In the genomic region with DNA sequence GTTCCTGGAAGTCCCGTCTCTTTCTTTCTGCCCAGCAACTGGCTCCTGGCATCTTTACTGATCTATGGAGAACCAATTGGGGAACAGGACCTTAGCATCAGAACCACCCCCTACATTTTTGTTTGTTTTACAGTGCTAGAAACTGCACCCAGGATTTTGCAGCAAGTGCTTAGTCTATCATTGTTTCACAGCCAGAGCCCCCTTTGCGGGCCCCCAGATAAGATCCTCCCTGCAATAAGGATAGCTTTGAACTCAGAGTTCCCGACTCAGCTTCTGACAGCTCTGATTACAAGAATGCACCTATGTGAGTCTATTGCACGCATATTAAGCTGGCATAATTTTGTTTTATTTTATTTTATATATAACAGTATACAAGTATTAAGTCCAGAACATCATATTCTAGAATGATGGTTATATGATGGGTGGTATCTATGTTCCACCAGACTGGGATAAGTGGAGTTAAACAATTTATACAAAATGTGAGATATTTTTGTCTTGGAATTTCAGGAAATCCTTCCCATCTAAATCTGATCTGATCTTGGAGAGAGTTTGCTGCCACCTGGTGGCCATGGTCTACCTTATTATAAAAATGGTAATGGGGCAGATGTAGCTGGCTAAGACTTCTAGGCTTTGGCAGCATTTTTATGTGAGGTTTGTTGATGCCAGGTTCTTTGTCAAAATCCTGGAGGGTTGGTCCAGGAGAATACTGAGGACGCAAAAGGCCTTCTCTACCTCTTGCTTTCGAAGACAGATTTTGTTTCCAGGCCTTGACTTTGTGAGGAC, we compare ENCODE assay signal across 7 mouse cellular contexts. TPM values are rescaled to one million over a fixed set of nuclear protein-coding genes. Genes with fewer than 3 reads are reported as not detected.
DNase-seq lines count a peak whose midpoint lies in the region; ATAC-seq and TF ChIP-seq lines count a peak whose summit lies in the region.

No protein-coding gene starts in this region.

- peak; percentile 90 for DNase-seq in adrenal gland, postnatal 10 days
- DNase-seq in embryo, embryonic 10.5 days (ENCODE audit: low spot score): peak; percentile 86
- DNase-seq in gastrocnemius, postnatal 14 days: peak; percentile 76
- DNase-seq in kidney, adult 2 months: peak; percentile 78
- peak; percentile 75 for DNase-seq in limb, embryonic 10.5 days (ENCODE audit: low spot score)
- peak; percentile 14 to 55 for DNase-seq in spleen, adult 2 months (ENCODE audit: low read depth in 1 of 2, low spot score in 2 of 2)

- no peaks in the 10 kb centered on the region for H3K9me3 ChIP-seq in limb, embryonic 10.5 days (replicated peaks)
- H3K9me3 ChIP-seq in midbrain, embryonic 12.5 days: no peaks in the 10 kb centered on the region

- H3K4me3 ChIP-seq in kidney, adult 2 months (ENCODE audit: insufficient read depth, low read depth, low read length): no peak overlapping the region
- H3K4me3 ChIP-seq in limb, embryonic 10.5 days: no peak overlapping the region
- no peak overlapping the region for H3K4me3 ChIP-seq in midbrain, embryonic 12.5 days
- H3K4me3 ChIP-seq in spleen, adult 2 months (ENCODE audit: extremely low read depth, insufficient read depth, insufficient read length): no peak overlapping the region

- peak overlapping the region; percentile 11; the same call in 1 of the 2 replicates for H3K27ac ChIP-seq in kidney, adult 2 months (ENCODE audit: insufficient read depth, low read depth, low read length)
- H3K27ac ChIP-seq in limb, embryonic 10.5 days: no peak overlapping the region
- H3K27ac ChIP-seq in midbrain, embryonic 12.5 days (replicated peaks): peak overlapping the region; percentile 73
- H3K27ac ChIP-seq in spleen, adult 2 months (ENCODE audit: insufficient read depth, low read length): no peak overlapping the region

- H3K4me2 ChIP-seq in midbrain, embryonic 12.5 days (replicated peaks): no peak overlapping the region

- peaks cover 3% of the 10 kb centered on the region; the same call in 1 of the 2 replicates for H3K4me1 ChIP-seq in kidney, adult 2 months (ENCODE audit: control insufficient read depth, insufficient read depth, low read length)
- no peaks in the 10 kb centered on the region for H3K4me1 ChIP-seq in limb, embryonic 10.5 days
- peaks cover 4% of the 10 kb centered on the region; the same call in 1 of the 2 replicates for H3K4me1 ChIP-seq in midbrain, embryonic 12.5 days
- no peaks in the 10 kb centered on the region for H3K4me1 ChIP-seq in spleen, adult 2 months (ENCODE audit: control insufficient read depth, insufficient read depth, insufficient read length)

- intact Hi-C loops in gastrocnemius, postnatal 14 days (cut with DNase I; ENCODE audit: low total_unique reads): loop anchor here (5.0 kb wide), 1 partner anchor 39 kb away; no protein-coding TSS in a partner anchor

- WGBS in kidney, adult 2 months: 55% methylated on average over 6 of the region's 6 CpGs
- 76% methylated on average over 6 of the region's 6 CpGs for WGBS in limb, embryonic 10.5 days
- 72% methylated on average over 6 of the region's 6 CpGs for WGBS in midbrain, embryonic 12.5 days
- 78% methylated on average over 6 of the region's 6 CpGs for WGBS in spleen, adult 2 months

- H3K27me3 ChIP-seq in kidney, adult 2 months (replicated peaks; ENCODE audit: control insufficient read depth, insufficient read depth, low read length): no peaks in the 10 kb centered on the region
- no peaks in the 10 kb centered on the region for H3K27me3 ChIP-seq in limb, embryonic 10.5 days (ENCODE audit: low read depth, poor library complexity, severe bottlenecking)
- no peaks in the 10 kb centered on the region for H3K27me3 ChIP-seq in midbrain, embryonic 12.5 days
- H3K27me3 ChIP-seq in spleen, adult 2 months (ENCODE audit: control insufficient read depth, insufficient read depth, low read length): no peaks in the 10 kb centered on the region

- H3K36me3 ChIP-seq in kidney, adult 2 months (ENCODE audit: control insufficient read depth, insufficient read depth, low read length): no peaks in the 10 kb centered on the region
- peaks cover 40% of the 10 kb centered on the region for H3K36me3 ChIP-seq in limb, embryonic 10.5 days
- peaks cover 20% of the 10 kb centered on the region; the same call in 1 of the 2 replicates for H3K36me3 ChIP-seq in midbrain, embryonic 12.5 days
- no peaks in the 10 kb centered on the region for H3K36me3 ChIP-seq in spleen, adult 2 months (ENCODE audit: control insufficient read depth, insufficient read depth, low read length)

- H3K9ac ChIP-seq in midbrain, embryonic 12.5 days (replicated peaks): no peak overlapping the region

- no peak for TF ChIP-seq POLR2A in kidney, adult 2 months (IDR thresholded peaks at IDR 0.05; ENCODE audit: low read depth, low read length)
- no peak for TF ChIP-seq POLR2A in spleen, adult 2 months (IDR thresholded peaks at IDR 0.05; ENCODE audit: low read depth, low read length)

- TF ChIP-seq CTCF in kidney, adult 2 months (conservative IDR thresholded peaks at IDR 0.05; ENCODE audit: insufficient read depth, insufficient read length, low read depth, low read length): 0 out of 2 replicates have a peak, but pooled peaks have one; percentile 18
- TF ChIP-seq CTCF in spleen, adult 2 months (IDR thresholded peaks at IDR 0.05; ENCODE audit: extremely low read depth, insufficient read depth, insufficient read length, insufficient replicate concordance): peak; percentile 17; the same call in 1 of the 2 replicates

- ATAC-seq in midbrain, embryonic 12.5 days (ENCODE audit: low FRiP score, low read depth): no peak

RNA-seq across cellular contexts. Expression of a gene that starts 30.3 kb away (rescaled TPM):
- 100 to 1,000 TPM; 105 to 107 TPM for total RNA-seq in adrenal gland, postnatal 10 days (2021)
- total RNA-seq in gastrocnemius, postnatal 14 days (2021): 10 to 100 TPM; 77.4 to 84.4 TPM
- polyA plus RNA-seq in kidney, adult 2 months (2012; rRNA removed): 59.7 and 67.4 TPM in 2 replicates
- polyA plus RNA-seq in limb, embryonic 10.5 days (2016; fragmentation: Nextera tagmentation; extraction: Ambion mirVana): 85.5 and 96.1 TPM in 2 replicates
- 97.7 and 115 TPM in 2 replicates for polyA plus RNA-seq in midbrain, embryonic 12.5 days (2016; fragmentation: Nextera tagmentation; extraction: Ambion mirVana)
- polyA plus RNA-seq in spleen, adult 2 months (2012; rRNA removed): 28.5 and 30.3 TPM in 2 replicates

RNA-seq across cellular contexts. Expression of a gene that starts 41.6 kb away (rescaled TPM):
- 10 to 100 TPM; 35.7 to 41.3 TPM for total RNA-seq in adrenal gland, postnatal 10 days (2021)
- 10 to 100 TPM; 15.3 to 16.6 TPM for total RNA-seq in gastrocnemius, postnatal 14 days (2021)
- 29.0 and 29.3 TPM in 2 replicates for polyA plus RNA-seq in kidney, adult 2 months (2012; rRNA removed)
- polyA plus RNA-seq in limb, embryonic 10.5 days (2016; fragmentation: Nextera tagmentation; extraction: Ambion mirVana): 39.1 and 39.7 TPM in 2 replicates
- polyA plus RNA-seq in midbrain, embryonic 12.5 days (2016; fragmentation: Nextera tagmentation; extraction: Ambion mirVana): 27.4 and 28.2 TPM in 2 replicates
- polyA plus RNA-seq in spleen, adult 2 months (2012; rRNA removed): 30.4 and 38.3 TPM in 2 replicates

Comparison
In these comparisons a context has a peak if more than half of its experiments do, and no peak if none do; other contexts are left out.
1. DNase-seq: peak in every context shown above with its lines; median percentile 90 in adrenal gland, postnatal 10 days; 86 in embryo, embryonic 10.5 days; 78 in kidney, adult 2 months; 76 in gastrocnemius, postnatal 14 days; 75 in limb, embryonic 10.5 days; 34 in spleen, adult 2 months.
2. H3K27ac ChIP-seq: peak in kidney, adult 2 months (single experiment) and midbrain, embryonic 12.5 days (single experiment); none in limb, embryonic 10.5 days (single experiment) and spleen, adult 2 months (single experiment).